Mouse (Mus musculus): ENCODE data around the gene Pdcd2l. TPM values are rescaled to one million over a fixed set of nuclear protein-coding genes. Genes with fewer than 3 reads are reported as not detected.

The Pdcd2l gene
- polyA plus RNA-seq, 1 experiment from 2014 or later = 53.7 TPM

- Histone ChIP-seq H3K4me3 (ENCODE audit: low read depth, low read length) (peak overlapping the region; percentile 45), H3K9me3 (ENCODE audit: low read depth, low read length) (no peaks in the 10 kb centered on the region), H3K9ac (peak overlapping the region; percentile 60), H3K27me3 (ENCODE audit: insufficient read depth, low read length) (no peaks in the 10 kb centered on the region), H3K27ac (ENCODE audit: low read depth) (peak overlapping the region; percentile 97), H3K4me2 (peak overlapping the region; percentile 71), H3K4me1 (ENCODE audit: insufficient read depth) (peaks cover 7% of the 10 kb centered on the region; the same call in 1 of the 2 replicates), H3K36me3 (ENCODE audit: insufficient read depth) (peaks cover 22% of the 10 kb centered on the region)
- ATAC-seq (ENCODE audit: insufficient read depth) = no peak
- 35% methylated on average over 7 of the region's 7 CpGs for WGBS
- no peak for DNase-seq
- no peak for TF ChIP-seq CTCF (IDR thresholded peaks at IDR 0.05; ENCODE audit: low read depth)
These were observed 36.6 kb upstream of the Pdcd2l start for GRCm38 (mm10) chr7:34232785-34233725.

GRCm38 (mm10) chr7:34230116-34230515 lies 33.7 kb upstream of the Pdcd2l start, which contains the start of gene Gpi1:
Gene Gpi1 (minus strand): TSS chr7:34230336.
- DNase-seq (peak; percentile 91), ATAC-seq (ENCODE audit: insufficient read depth) (peak; percentile 74)
- Histone ChIP-seq H3K27ac (ENCODE audit: low read depth) (peak within 1 kb of the TSS; percentile 90), H3K9ac (peak within 1 kb of the TSS; percentile 76), H3K27me3 (ENCODE audit: insufficient read depth, low read length) (no peaks in the 10 kb centered on the region), H3K4me1 (ENCODE audit: insufficient read depth) (peaks cover 7% of the 10 kb centered on the region; the same call in 1 of the 2 replicates), H3K4me3 (ENCODE audit: low read depth, low read length) (peak within 1 kb of the TSS; percentile 74), H3K9me3 (ENCODE audit: low read depth, low read length) (no peaks in the 10 kb centered on the region), H3K4me2 (peak within 1 kb of the TSS; percentile 70), H3K36me3 (ENCODE audit: insufficient read depth) (peaks cover 27% of the 10 kb centered on the region)
- under 1% methylated on average over 39 of the region's 39 CpGs for WGBS
- peak; percentile 46 for TF ChIP-seq CTCF (IDR thresholded peaks at IDR 0.05; ENCODE audit: low read depth)

- peak overlapping the region; percentile 76 for H3K9ac ChIP-seq
- H3K4me1 ChIP-seq (ENCODE audit: insufficient read depth) = peaks cover 7% of the 10 kb centered on the region; the same call in 1 of the 2 replicates
- H3K36me3 ChIP-seq (ENCODE audit: insufficient read depth) = peaks cover 31% of the 10 kb centered on the region
- no peaks in the 10 kb centered on the region for H3K9me3 ChIP-seq (ENCODE audit: low read depth, low read length)
- H3K27ac ChIP-seq (ENCODE audit: low read depth) = peak overlapping the region; percentile 90
- no peak for TF ChIP-seq CTCF (IDR thresholded peaks at IDR 0.05; ENCODE audit: low read depth)
- H3K4me2 ChIP-seq = peak overlapping the region; percentile 70
- no peaks in the 10 kb centered on the region for H3K27me3 ChIP-seq (ENCODE audit: insufficient read depth, low read length)
- peak; percentile 26; the same call in 1 of the 2 replicates for ATAC-seq (ENCODE audit: insufficient read depth)
- DNase-seq = peak; percentile 70
- H3K4me3 ChIP-seq (ENCODE audit: low read depth, low read length) = peak overlapping the region; percentile 74
- WGBS = 0% methylated on average over 19 of the region's 19 CpGs
These were observed 33.2 kb upstream of the Pdcd2l start for GRCm38 (mm10) chr7:34229691-34230111.

- 11% methylated on average over 5 of the region's 5 CpGs for WGBS
- Histone ChIP-seq H3K36me3 (ENCODE audit: insufficient read depth) (peaks cover 36% of the 10 kb centered on the region), H3K27ac (ENCODE audit: low read depth) (no peak overlapping the region; the same call in 1 of the 2 replicates), H3K9ac (peak overlapping the region; percentile 76), H3K4me2 (peak overlapping the region; percentile 70), H3K4me1 (ENCODE audit: insufficient read depth) (peaks cover 7% of the 10 kb centered on the region; the same call in 1 of the 2 replicates), H3K4me3 (ENCODE audit: low read depth, low read length) (peak overlapping the region; percentile 74), H3K27me3 (ENCODE audit: insufficient read depth, low read length) (no peaks in the 10 kb centered on the region), H3K9me3 (ENCODE audit: low read depth, low read length) (no peaks in the 10 kb centered on the region)
- TF ChIP-seq CTCF (IDR thresholded peaks at IDR 0.05; ENCODE audit: low read depth) = no peak
- DNase-seq (peak; percentile 8), ATAC-seq (ENCODE audit: insufficient read depth) (no peak)
These were observed 32.7 kb upstream of the Pdcd2l start for GRCm38 (mm10) chr7:34229153-34229552.

DNA sequence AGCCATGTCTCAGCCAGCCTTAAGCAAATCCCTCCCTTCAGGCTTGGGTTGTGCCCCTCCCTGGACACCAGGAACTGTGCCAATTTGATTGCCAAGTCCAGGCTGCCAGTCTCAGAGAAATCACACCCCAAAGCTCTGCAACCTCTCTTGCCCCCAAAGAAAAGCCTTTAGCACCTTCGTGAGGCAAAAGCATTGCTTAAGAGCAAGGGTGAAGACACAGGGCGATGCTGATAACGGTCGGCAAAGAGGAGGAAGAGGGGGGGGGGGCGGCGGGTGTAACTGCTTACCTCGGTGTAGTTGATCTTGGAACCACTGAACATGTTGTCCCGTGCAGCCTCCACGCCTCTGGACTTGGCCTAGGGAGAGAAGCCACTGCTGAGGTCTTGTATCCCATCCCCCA lies 32.2 kb upstream of the Pdcd2l start:
- DNase-seq (peak; percentile 9), ATAC-seq (ENCODE audit: insufficient read depth) (no peak)
- Histone ChIP-seq H3K27me3 (ENCODE audit: insufficient read depth, low read length) (no peaks in the 10 kb centered on the region), H3K4me1 (ENCODE audit: insufficient read depth) (peaks cover 7% of the 10 kb centered on the region; the same call in 1 of the 2 replicates), H3K9me3 (ENCODE audit: low read depth, low read length) (no peaks in the 10 kb centered on the region), H3K36me3 (ENCODE audit: insufficient read depth) (peaks cover 41% of the 10 kb centered on the region), H3K27ac (ENCODE audit: low read depth) (no peak overlapping the region), H3K4me2 (peak overlapping the region; percentile 70), H3K9ac (0 out of 2 replicates have a peak overlapping the region, but pooled peaks have one; percentile 14), H3K4me3 (ENCODE audit: low read depth, low read length) (peak overlapping the region; percentile 74)
- WGBS = 34% methylated on average over 7 of the region's 9 CpGs
- TF ChIP-seq CTCF (IDR thresholded peaks at IDR 0.05; ENCODE audit: low read depth) = no peak

DNA sequence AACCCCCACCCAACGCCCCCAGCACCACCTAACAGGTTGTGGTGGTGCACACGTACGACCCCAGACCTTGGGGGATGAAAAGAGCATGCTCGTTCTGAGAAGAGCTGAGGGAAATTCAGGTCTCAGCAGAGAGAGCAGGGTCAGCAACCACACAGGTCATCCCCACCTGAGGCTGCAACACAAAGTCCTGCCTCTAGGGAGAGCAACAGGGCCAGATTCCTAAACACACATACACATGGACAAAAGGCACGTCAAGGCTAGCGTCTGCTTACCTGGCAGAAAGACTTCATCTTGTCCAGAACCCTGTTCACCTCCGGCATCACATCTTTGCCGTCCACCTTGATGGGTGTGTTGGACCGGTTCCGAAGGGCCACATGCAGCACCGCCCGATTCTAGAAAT lies 30.4 kb upstream of the Pdcd2l start:
- H3K36me3 ChIP-seq (ENCODE audit: insufficient read depth) = peaks cover 58% of the 10 kb centered on the region
- no peaks in the 10 kb centered on the region for H3K27me3 ChIP-seq (ENCODE audit: insufficient read depth, low read length)
- WGBS = 86% methylated on average over 12 of the region's 12 CpGs
- H3K4me3 ChIP-seq (ENCODE audit: low read depth, low read length) = no peak overlapping the region
- no peaks in the 10 kb centered on the region for H3K4me1 ChIP-seq (ENCODE audit: insufficient read depth)
- TF ChIP-seq CTCF (IDR thresholded peaks at IDR 0.05; ENCODE audit: low read depth) = peak; percentile 41
- DNase-seq = no peak
- H3K9ac ChIP-seq = no peak overlapping the region
- H3K9me3 ChIP-seq (ENCODE audit: low read depth, low read length) = no peaks in the 10 kb centered on the region
- no peak for ATAC-seq (ENCODE audit: insufficient read depth)
- H3K27ac ChIP-seq (ENCODE audit: low read depth) = no peak overlapping the region
- no peak overlapping the region for H3K4me2 ChIP-seq

DNA sequence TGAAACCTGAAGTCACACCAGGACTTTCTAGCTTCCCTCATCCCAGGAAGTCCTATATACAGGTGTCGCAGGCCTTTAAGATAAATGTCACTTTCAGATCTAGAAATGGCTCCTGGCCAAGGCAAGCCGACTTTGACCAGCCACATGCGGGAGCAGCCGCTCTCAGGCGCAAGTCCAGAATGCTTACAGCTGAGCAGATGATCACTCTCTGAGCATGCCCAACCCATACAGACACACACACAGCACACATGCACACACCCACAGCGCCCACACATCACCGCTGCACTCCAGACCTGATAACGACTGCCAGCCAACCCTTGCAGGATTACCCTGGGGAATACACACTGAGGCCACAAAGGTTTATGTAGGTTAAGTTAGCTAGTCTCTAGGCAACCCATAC lies 29.6 kb upstream of the Pdcd2l start:
- Histone ChIP-seq H3K27ac (ENCODE audit: low read depth) (no peak overlapping the region), H3K4me3 (ENCODE audit: low read depth, low read length) (no peak overlapping the region), H3K9me3 (ENCODE audit: low read depth, low read length) (no peaks in the 10 kb centered on the region), H3K9ac (no peak overlapping the region), H3K27me3 (ENCODE audit: insufficient read depth, low read length) (no peaks in the 10 kb centered on the region), H3K4me1 (ENCODE audit: insufficient read depth) (no peaks in the 10 kb centered on the region), H3K4me2 (no peak overlapping the region), H3K36me3 (ENCODE audit: insufficient read depth) (peaks cover 66% of the 10 kb centered on the region)
- TF ChIP-seq CTCF (IDR thresholded peaks at IDR 0.05; ENCODE audit: low read depth) = no peak
- ATAC-seq (ENCODE audit: insufficient read depth) (no peak), DNase-seq (no peak)
- WGBS = 73% methylated on average over 8 of the region's 8 CpGs
